8 mouse cellular contexts compared by ENCODE assay signal in the genomic region with DNA sequence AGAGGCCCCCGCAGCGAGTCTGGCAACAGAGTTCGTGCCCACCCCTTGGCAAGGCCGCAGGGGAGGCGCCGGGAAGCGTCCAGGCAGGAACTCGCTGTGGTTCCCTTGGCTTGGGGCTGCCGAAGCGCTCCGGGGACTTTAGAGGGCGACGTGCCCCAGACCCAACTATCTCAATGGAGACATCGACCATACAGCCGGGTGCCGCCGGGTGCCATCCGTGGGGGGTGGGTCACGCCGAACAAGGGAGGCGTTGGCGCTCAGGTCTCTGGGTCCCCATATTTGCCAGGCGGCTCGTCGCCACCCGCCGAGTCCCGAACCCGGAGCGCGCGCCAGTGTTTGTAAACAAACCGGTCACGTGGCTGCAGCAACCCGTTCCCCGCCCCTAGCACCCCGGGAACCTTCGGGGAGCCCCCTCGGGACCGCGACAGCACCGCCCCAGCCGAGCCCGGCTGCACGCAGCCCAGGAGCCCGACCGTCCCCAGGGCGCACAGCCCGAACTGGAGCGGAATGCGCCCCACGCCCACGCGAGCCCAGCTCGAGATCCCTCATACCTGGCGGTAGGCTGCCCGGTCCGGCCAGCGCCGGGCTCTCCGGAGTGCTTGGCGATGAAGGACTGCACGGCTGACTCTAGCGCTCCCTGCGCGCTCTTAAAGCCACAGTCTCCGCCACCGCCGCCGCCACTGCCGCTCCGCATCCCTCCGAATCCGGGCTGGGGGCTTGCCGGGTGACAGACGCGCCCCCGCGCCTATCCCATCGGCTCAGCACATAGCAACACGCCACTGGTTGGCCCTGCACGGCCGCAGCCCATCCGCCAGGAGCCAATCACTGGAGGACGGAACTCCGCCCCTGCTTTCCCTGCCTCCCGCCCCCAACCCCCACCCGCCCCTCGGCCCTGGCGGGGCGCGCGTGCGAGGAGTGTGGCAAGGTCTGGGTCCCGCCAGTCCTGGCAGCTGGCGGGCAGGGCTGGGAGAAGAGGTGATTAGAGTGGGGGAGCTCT. TPM values are rescaled to one million over a fixed set of nuclear protein-coding genes. Genes with fewer than 3 reads are reported as not detected.
DNase-seq lines count a peak whose midpoint lies in the region; ATAC-seq and TF ChIP-seq lines count a peak whose summit lies in the region.

Gene Ypel2 (minus strand): TSS at position 667 of the 997 bp plus-strand sequence.

- peak; percentile 100 for ATAC-seq in forebrain, embryonic 16.5 days
- ATAC-seq in neural tube, embryonic 15.5 days (ENCODE audit: low FRiP score): peak; percentile 100

- peak; percentile 41 for TF ChIP-seq CTCF in layer of hippocampus, adult 2 months (conservative IDR thresholded peaks at IDR 0.05)
- TF ChIP-seq CTCF in lung, adult 2 months (IDR thresholded peaks at IDR 0.05; ENCODE audit: insufficient read depth, low read length): no peak

- TF ChIP-seq POLR2A in lung, adult 2 months (IDR thresholded peaks at IDR 0.05; ENCODE audit: borderline replicate concordance, extremely low read depth, low read depth, low read length): peak; percentile 59; the same call in 1 of the 2 replicates

- H3K4me3 ChIP-seq in ES-E14 (ENCODE audit: insufficient read depth in 1 of 2, low read depth in 1 of 2, low read length in 2 of 2, poor library complexity in 1 of 2, severe bottlenecking in 1 of 2): peak within 1 kb of the TSS; percentile 94 to 99
- H3K4me3 ChIP-seq in forebrain, embryonic 16.5 days (replicated peaks; ENCODE audit: low read length): peak within 1 kb of the TSS; percentile 99
- peak within 1 kb of the TSS; percentile 100 for H3K4me3 ChIP-seq in layer of hippocampus, adult 2 months
- H3K4me3 ChIP-seq in lung, adult 2 months (replicated peaks; ENCODE audit: extremely low read depth, low read depth, low read length): peak within 1 kb of the TSS; percentile 90
- H3K4me3 ChIP-seq in neural tube, embryonic 15.5 days (replicated peaks): peak within 1 kb of the TSS; percentile 100

- in situ Hi-C loops in ES-E14 (cut with MboI; ENCODE audit: low sequenced_read_pairs in 2 of 2, unreplicated experiment in 2 of 2): no loop called here

- peak; percentile 90 for DNase-seq in ES-E14 (ENCODE audit: low read depth, low spot score)
- peak; percentile 95 for DNase-seq in cerebellum, adult 11 months
- DNase-seq in heart, postnatal 36 days: peak; percentile 94 to 95
- DNase-seq in layer of hippocampus, adult 2 months (ENCODE audit: low spot score in 2 of 2): peak; percentile 97 to 98
- peak; percentile 94 for DNase-seq in lung, adult 2 months
- DNase-seq in testis, postnatal 10 days (ENCODE audit: low spot score): peak; percentile 95

- intact Hi-C loops in heart, postnatal 36 days (cut with DNase I): loop anchor here (1.0 to 10.0 kb wide), 4 partner anchors 35 to 99 kb away; no protein-coding TSS in a partner anchor

- peaks cover 8% of the 10 kb centered on the region in 2 experiments; a peak in 3 of 4 replicates for H3K4me1 ChIP-seq in ES-E14 (ENCODE audit: control insufficient read depth in 2 of 2, insufficient read depth in 2 of 2, low read length in 2 of 2, poor library complexity in 1 of 2)
- H3K4me1 ChIP-seq in forebrain, embryonic 16.5 days (replicated peaks; ENCODE audit: control insufficient read depth, insufficient read depth, low read length): peaks cover 45% of the 10 kb centered on the region
- H3K4me1 ChIP-seq in lung, adult 2 months (ENCODE audit: control insufficient read depth, insufficient read depth, low read length): peaks cover 14% of the 10 kb centered on the region
- peaks cover 36% of the 10 kb centered on the region for H3K4me1 ChIP-seq in neural tube, embryonic 15.5 days

- peak within 1 kb of the TSS; percentile 22; the same call in 1 of the 2 replicates for H3K27ac ChIP-seq in ES-E14 (ENCODE audit: insufficient read depth, low read depth, low read length, poor library complexity, severe bottlenecking)
- H3K27ac ChIP-seq in forebrain, embryonic 16.5 days (ENCODE audit: low read length): peak within 1 kb of the TSS; percentile 94
- H3K27ac ChIP-seq in layer of hippocampus, adult 2 months: peak within 1 kb of the TSS; percentile 97
- H3K27ac ChIP-seq in neural tube, embryonic 15.5 days (replicated peaks): peak within 1 kb of the TSS; percentile 91

- no peaks in the 10 kb centered on the region for H3K36me3 ChIP-seq in ES-E14 (ENCODE audit: control insufficient read depth, insufficient read depth, low read length, poor library complexity, severe bottlenecking)
- H3K36me3 ChIP-seq in forebrain, embryonic 16.5 days (ENCODE audit: control insufficient read depth, insufficient read depth): no peaks in the 10 kb centered on the region
- no peaks in the 10 kb centered on the region for H3K36me3 ChIP-seq in neural tube, embryonic 15.5 days

- no peaks in the 10 kb centered on the region for H3K27me3 ChIP-seq in forebrain, embryonic 16.5 days (replicated peaks; ENCODE audit: control insufficient read depth, insufficient read depth, low read length)
- H3K27me3 ChIP-seq in neural tube, embryonic 15.5 days (replicated peaks): no peaks in the 10 kb centered on the region

- no peaks in the 10 kb centered on the region for H3K9me3 ChIP-seq in ES-E14 (ENCODE audit: control insufficient read depth, insufficient read depth, low read depth, low read length)
- no peaks in the 10 kb centered on the region for H3K9me3 ChIP-seq in forebrain, embryonic 16.5 days (ENCODE audit: control insufficient read depth, low read length)
- H3K9me3 ChIP-seq in neural tube, embryonic 15.5 days (replicated peaks): no peaks in the 10 kb centered on the region

- H3K4me2 ChIP-seq in forebrain, embryonic 16.5 days (ENCODE audit: low read length): peak within 1 kb of the TSS; percentile 88
- peak within 1 kb of the TSS; percentile 90 for H3K4me2 ChIP-seq in neural tube, embryonic 15.5 days

- under 1% methylated on average over 89 of the region's 96 CpGs for WGBS in forebrain, embryonic 16.5 days
- WGBS in lung, adult 2 months: under 1% methylated on average over 96 of the region's 96 CpGs
- WGBS in neural tube, embryonic 15.5 days: under 1% methylated on average over 96 of the region's 96 CpGs

- peak within 1 kb of the TSS; percentile 69 for H3K9ac ChIP-seq in ES-E14 (ENCODE audit: insufficient read depth, low read depth, low read length, poor library complexity, severe bottlenecking)
- peak within 1 kb of the TSS; percentile 89 for H3K9ac ChIP-seq in forebrain, embryonic 16.5 days (replicated peaks; ENCODE audit: low read depth, low read length)
- peak within 1 kb of the TSS; percentile 81 for H3K9ac ChIP-seq in neural tube, embryonic 15.5 days (replicated peaks)

TF ChIP-seq in ES-E14, 5 proteins besides CTCF, POLR2A, EP300 and RAD21:
- TF ChIP-seq HCFC1 (IDR thresholded peaks at IDR 0.05; ENCODE audit: borderline replicate concordance, insufficient read depth, low read length) (0 out of 2 replicates have a peak, but pooled peaks have one; percentile 50), CHD2 (IDR thresholded peaks at IDR 0.05; ENCODE audit: low read depth, low read length) (peak; percentile 91), MAFK (IDR thresholded peaks at IDR 0.05; ENCODE audit: insufficient read depth, low read depth, low read length) (no peak), ZC3H11A (IDR thresholded peaks at IDR 0.05; ENCODE audit: borderline replicate concordance, low read depth, low read length) (no peak)
TF ChIP-seq in ES-E14: peak in this region for 2.

RNA-seq across cellular contexts. Expression of gene Ypel2, which starts in this region (rescaled TPM):
- 3.3 and 3.6 TPM in 2 replicates for total RNA-seq in ES-E14 (2012; rRNA removed)
- 7.1 and 8.1 TPM in 2 replicates for polyA plus RNA-seq in forebrain, embryonic 16.5 days (2015; fragmentation: Nextera tagmentation; extraction: Ambion mirVana)
- 10 to 100 TPM; 11.1 to 31.6 TPM for total RNA-seq in heart, postnatal 36 days (2021)
- total RNA-seq in layer of hippocampus, adult 2 months (2021): 10 to 100 TPM; 23.3 to 23.6 TPM
- polyA plus RNA-seq in lung, adult 2 months (2012; rRNA removed): 5.9 and 9.7 TPM in 2 replicates
- polyA plus RNA-seq in neural tube, embryonic 15.5 days (2015; fragmentation: Nextera tagmentation; extraction: Ambion mirVana): 3.4 and 4.1 TPM in 2 replicates

Comparison
In these comparisons a context has a peak if more than half of its experiments do, and no peak if none do; other contexts are left out.
1. Peak in every context shown above with its lines: DNase-seq, ATAC-seq, H3K4me3 ChIP-seq and H3K27ac ChIP-seq.
2. H3K27ac ChIP-seq: peak in every context shown above with its lines; median percentile 97 in layer of hippocampus, adult 2 months; 94 in forebrain, embryonic 16.5 days; 91 in neural tube, embryonic 15.5 days; 22 in ES-E14.